Mouse (Mus musculus) brain, embryonic 14.5 days (tissue): Measurements from ENCODE around the gene Ctdsp1. TPM values are rescaled to one million over a fixed set of nuclear protein-coding genes. Genes with fewer than 3 reads are reported as not detected.

Source experiments
- DNase-seq: peaks from one replicate; pipeline ENCODE4 v3.0.0-alpha.2; 2011; ENCODE audit warnings: low read depth
- CTCF ChIP-seq: fragments of 200-500 bp; IDR thresholded peaks from 2 replicates; pipeline ENCODE4 v1.5.1; 2012; ENCODE audit warnings: inconsistent platforms, mild to moderate bottlenecking, moderate library complexity, borderline replicate concordance; ENCODE audit not compliant: insufficient read depth, insufficient read length; ENCODE audit errors: extremely low read depth
- POLR2A ChIP-seq: fragments of 200-500 bp; IDR thresholded peaks from 2 replicates; pipeline ENCODE4 v1.6.1; 2012; ENCODE audit warnings: mild to moderate bottlenecking, inconsistent platforms, borderline replicate concordance; ENCODE audit not compliant: poor library complexity, insufficient read depth, insufficient read length, severe bottlenecking; ENCODE audit errors: extremely low read depth
- polyA plus RNA-seq: library from polyadenylated mRNA; depleted of rRNA; stranded (reverse); fragments of >200 nt; gene quantifications from 2 replicates; pipeline ENCODE4 v1.2.3, GENCODE M21; 2012

The Ctdsp1 gene
- polyA plus RNA-seq, 1 experiment: 34.3 TPM

DNA sequence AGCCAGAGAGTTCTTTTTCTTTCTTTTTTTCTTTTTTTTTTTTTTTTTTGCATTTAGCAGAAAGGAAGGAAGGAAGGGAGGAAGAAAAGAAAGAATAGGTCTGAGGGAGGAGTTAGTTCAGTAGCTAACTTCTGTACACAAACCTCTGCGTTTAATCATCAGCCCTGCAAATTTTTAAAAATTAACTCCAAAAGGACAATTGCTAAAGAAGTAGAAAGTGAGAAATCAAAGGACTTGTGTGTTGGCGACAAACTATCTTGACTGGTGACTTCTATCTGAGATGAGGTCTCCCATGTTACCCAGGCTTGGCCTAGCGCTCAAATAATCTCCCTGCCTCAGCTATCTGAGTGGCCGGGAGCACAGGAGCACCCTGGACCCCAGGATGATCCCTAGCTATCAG, 12.9 kb downstream of the Ctdsp1 start:
- TF ChIP-seq CTCF (no peak), POLR2A (no peak)
- no peak for DNase-seq

DNA sequence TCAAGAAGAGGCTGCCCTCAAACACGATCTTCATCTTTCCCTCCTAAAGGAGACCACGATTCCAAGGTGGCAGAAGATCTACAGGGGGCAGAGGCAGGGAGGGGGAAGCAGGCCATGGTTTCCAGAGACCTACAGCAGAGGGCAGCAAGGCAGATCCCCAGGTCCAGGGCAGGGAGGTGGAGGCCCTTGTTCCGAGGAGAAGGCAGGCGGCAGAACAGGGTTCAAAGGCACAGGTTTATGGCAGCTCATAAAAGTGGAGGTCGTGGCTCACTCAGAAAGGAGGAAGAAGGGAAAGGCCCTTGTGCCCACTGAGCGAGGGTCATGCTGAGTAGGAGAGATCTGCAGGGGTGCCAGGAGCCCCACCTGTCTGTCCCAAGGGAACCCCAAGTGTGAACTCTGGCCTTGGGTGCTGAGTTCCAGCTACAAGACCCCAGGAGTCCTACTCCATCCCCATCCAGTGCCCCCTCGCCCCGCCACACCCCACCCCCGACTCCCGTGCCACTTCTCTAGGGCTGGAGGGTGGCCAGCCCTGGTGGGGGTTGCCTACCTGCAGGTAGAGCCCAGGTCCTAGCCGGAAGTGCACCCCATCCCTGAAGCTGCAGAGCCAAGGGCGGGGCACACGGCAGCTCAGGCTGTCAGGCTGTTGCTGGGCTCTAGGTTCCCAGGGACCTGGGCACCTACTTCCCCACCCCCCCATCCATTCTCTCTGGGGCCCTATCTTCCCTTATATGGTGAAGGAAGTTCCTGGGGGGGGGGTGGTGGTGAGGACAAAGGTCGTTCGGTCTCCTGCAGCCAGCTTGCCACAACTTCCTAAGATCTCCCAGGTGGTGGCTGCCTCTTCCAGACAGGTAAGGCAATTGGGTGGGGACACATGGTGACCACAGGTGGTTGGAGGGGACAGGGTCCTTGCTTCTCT, 17.5 kb downstream of the Ctdsp1 start, which contains the start of gene Vil1:
Gene Vil1, plus strand, starts transcription at position 788 of the 916 bp plus-strand sequence.
- TF ChIP-seq CTCF (no peak), POLR2A (no peak)
- no peak for DNase-seq

DNA sequence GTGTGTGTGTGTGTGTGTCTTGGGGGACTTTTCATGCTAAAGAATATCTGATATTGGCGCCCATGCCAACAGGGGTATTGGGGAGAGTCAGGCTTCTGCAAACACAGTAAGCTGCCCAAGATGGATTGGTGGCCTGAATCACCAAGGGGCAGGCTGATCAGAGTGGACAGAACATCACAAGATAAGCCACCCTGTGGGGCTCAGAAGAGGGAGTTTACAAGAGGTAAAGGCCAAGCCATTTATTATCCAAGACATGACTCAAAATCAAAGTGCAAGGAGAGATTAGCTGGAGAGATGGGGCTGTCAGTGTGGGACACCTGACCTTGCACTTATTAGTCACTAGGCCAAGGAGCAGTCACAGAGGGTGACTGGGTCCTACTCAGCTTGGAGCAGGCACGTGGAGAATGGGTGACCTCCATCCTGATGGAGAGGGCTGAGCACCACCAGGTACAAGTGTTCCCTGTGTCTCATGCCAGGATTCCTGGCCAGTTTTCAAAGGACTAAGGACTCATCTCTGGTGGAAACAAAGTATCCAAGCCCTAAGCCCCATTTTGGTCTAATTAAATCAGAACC, 20.5 kb downstream of the Ctdsp1 start:
- no peak for TF ChIP-seq POLR2A
- no peak for TF ChIP-seq CTCF
- no peak for DNase-seq

DNA sequence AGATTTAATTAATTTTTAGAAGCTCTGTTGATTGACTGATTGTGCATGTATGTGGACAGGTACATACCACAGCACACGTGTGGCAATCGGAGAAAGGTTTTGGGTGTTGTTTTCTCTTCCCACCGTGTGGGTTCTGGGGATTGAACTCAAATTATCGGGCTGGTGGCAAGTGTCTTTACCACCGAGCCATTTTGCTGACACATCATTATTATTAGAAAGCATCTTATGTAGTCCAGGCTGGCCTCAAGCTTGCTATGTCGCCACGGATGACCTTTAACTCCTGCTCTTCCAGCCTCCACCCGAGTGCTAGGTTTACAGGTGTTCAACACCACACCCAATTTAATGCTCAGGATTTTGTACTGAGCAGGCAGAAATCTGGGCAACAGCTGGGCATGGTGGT, 21.4 kb downstream of the Ctdsp1 start:
- DNase-seq: no peak
- TF ChIP-seq CTCF: no peak
- TF ChIP-seq POLR2A: no peak

DNA sequence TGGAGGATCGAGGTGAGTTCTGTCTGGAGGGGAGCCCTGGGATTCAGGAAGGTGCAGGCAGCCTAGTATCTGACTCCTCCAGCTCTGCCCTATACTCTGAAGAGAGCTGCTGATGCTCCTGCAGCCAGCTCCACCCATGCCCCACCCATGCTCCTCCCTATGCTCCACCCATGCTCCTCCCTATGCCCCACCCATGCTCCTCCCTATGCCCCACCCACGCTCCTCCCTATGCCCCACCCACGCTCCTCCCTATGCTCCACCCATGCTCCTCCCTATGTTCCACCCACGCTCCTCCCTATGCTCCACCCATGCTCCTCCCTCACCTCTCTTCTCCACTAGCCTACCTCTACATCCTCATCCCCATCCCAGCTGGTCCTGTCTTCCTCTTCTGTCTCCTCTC, 23.8 kb downstream of the Ctdsp1 start:
- TF ChIP-seq POLR2A (no peak), CTCF (no peak)
- DNase-seq: peak; percentile 41

DNA sequence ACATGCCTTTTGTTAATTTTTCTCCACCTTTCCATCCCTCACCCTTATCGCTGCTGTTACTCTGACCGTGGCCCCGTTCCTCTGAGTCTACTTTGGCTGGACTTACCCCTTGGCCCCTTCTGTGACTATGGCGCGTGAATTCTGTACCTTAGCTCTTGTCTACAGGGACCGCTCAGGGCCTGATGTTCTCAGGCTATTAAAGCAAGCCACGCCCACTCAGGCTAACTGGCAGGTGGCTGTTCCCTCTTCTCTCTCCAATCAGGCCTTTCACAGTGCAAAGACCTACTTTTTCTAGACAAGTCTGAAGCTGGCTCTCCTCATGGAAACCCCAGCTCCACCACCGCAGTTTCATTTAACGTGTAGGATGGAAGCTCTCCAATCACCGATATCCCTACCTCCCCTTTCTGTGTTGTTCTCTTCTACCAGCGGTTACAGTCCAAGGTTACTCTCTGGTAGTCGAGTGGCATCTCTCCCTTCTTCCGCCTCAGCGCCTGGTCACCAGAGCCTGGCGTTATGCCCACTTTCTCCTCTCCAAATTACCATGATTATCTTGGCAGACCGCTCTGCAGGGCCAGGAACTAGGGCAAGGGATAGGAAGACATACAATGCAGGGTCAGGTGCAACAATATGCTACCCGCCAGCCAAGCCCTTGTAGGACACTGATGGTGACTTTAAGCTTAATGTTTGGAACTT, 27.6 kb downstream of the Ctdsp1 start:
- DNase-seq: no peak
- TF ChIP-seq POLR2A (no peak), CTCF (no peak)

DNA sequence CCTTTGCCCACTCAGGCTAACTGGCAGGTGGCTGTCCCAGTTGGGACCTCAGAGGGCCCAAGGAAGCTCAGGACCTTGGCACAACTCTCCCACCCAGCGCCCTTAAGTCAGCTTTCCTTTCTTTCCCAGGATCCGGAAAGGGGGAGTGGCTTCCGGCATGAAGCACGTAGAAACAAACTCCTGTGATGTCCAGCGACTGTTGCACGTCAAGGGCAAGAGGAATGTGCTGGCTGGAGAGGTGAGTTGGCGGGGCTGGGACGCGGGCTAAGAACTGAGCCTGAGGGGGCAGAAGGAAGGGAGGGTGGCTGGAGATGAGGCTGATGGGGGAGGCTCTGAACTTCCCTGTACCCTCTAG, 28.1 kb downstream of the Ctdsp1 start:
- TF ChIP-seq CTCF (no peak), POLR2A (no peak)
- no peak for DNase-seq

DNA sequence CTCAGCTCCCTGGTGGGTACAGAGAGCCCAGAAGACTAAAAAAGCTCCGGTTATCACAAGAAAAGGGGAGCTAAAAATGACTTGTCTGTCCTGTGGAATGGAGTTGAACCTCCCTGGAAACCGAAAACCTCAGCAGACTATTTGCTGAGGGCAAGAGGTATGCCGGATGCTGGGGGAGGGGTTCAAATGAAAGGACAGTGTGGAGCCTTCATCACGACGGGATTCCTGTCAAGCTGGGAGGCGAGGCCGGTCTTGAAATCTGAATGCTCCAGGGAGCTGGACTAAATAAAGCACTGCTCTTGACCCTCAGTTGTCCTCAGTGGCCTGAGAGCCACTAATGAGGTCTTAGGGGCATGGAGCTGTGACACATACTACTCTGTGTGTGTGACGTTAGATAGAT, 31.8 kb downstream of the Ctdsp1 start:
- no peak for TF ChIP-seq CTCF
- TF ChIP-seq POLR2A: no peak
- no peak for DNase-seq

DNA sequence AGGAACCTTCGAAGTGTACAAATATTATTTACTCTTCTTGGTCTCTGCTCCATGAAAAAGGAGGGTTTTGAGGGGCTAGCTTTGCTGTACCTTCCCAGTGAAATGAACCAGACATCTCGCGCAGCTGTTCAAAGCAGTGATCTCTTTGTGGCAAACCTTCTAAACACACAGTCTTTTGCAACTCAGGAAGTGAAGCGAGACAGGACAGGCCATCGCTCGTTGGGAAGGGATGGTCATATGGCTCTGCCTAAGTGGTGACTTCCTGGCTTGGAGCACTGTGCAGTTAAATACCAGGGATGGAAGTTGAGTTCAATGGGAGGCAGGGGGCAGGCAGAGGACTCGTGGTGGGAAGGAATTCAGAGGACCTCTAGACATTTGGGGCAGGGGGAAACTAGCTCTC, 34.5 kb downstream of the Ctdsp1 start:
- no peak for TF ChIP-seq POLR2A
- no peak for TF ChIP-seq CTCF
- DNase-seq: no peak

DNA sequence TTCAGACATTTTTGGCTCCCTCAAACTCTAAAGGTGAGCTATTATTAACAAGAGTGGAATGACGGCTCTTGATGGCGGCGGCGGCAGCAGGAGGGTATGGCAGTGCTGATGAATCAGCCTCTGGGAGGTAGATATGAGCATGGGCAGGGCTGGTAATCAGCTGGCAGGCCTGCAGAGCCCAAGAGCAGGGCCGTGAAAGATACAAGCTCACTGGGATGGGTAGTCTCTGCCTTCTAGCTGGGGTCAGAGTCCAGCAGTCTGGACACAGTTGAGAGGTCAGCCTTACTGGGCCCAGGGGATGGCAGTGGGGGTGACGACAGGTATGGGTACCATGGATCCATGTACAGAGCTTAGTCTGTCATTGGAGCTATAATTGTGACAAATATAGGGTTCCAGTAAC, 41.9 kb downstream of the Ctdsp1 start:
- TF ChIP-seq CTCF: no peak
- no peak for TF ChIP-seq POLR2A
- DNase-seq: no peak

DNA sequence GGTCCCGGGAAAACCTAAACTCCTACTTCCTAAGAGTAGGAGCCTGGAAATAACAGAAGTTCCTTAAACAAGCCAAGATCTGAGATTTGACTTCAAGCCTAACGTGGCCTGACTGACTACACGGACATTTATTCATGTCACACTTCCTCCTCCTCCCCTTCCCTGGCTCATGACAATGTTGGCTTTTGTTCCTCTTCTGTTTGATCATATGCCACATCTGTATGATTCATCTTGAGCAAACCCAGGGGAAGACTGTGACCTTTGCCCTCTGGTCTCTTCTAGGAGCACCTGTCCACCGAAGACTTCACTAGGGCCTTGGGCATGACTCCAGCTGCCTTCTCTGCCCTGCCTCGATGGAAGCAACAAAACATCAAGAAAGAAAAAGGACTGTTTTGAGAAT, 43.3 kb downstream of the Ctdsp1 start:
- no peak for DNase-seq
- TF ChIP-seq POLR2A (no peak), CTCF (no peak)

DNA sequence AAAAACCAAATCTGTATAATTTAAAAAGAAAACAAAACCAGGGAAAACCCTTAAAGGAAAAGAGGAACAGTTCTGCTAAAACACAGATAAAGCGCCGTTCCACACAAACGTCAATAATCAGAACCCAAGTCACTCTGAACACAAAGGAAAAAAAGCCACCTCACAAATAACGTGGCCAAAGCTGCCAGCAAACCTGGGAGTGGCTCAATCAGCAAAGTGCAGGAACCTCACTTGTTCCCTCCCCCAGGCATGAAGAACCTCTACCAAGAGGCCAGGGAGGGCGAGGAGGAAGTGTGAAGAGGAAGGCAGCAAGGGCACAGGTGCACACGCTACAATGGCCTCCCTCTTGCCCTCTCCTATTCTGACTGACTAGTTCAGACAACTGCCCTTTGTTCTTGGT, 44.3 kb downstream of the Ctdsp1 start:
- TF ChIP-seq POLR2A: no peak
- TF ChIP-seq CTCF: no peak
- no peak for DNase-seq

DNA sequence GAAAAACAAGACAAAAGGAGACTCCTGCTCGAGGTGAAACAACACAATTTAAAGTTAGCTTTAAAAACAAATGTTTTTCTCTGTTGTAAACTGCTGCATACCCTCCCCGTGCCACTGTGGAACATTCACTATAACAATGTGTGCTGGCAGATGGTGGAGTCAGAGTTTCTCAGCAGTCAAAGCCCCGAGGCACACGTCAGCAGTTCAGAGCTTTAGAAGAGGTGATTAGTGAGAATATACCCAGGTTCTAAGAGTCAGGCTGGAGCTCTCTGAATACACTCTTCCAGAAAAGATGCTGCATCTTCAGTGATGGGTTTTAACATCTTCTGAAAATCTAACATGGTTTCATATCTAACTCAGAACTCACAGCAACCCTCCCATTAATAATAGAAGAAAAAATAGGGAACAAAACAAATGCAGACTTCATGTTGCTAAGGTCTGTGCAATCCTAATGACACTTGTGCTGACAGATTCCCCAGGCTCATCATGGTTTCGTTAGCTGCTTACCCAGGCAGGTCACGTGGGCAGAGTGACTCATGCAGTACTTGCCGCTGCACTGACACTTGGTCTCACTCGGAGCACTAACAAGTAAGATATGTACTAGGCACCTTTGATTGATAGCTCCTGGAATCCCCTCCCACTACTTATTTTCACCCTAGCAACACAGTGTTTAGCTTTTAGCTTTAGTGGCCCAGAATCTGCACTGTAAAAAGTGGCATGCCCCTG, 46.6 kb downstream of the Ctdsp1 start:
- peak; percentile 18 for DNase-seq
- TF ChIP-seq POLR2A (no peak), CTCF (no peak)

DNA sequence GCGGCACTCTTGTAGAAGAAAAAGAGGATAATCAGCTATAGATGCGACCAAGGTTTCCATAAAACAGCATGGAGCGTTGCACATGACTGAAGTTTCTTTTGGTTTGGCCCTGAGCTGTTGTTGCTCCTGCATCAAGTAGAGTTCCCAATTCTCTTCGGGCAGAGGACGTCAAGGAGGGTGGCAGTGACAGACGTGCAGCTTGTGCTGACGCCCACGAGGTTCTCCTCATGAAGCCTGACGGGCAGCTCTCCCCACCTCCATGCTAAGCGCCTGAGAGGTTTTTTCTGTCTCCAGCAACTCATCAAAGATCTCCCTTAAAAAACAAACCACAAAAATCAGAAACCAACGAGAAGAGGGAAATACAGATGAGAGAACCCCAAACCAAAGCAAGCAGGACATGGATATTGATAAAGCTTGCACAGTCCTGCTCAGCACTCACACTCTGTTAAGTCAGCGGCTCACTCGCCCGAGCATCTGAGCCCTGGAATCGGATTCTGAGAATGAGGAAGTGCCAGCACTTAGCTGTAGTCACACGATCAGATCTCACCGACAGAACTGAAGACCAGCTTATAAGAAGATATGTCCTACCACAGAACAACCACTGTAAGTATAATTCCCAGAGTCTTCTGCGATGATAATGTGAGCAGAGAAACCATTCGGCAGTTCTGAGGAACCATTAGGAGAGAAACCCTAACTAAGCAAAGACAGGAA, 48.0 kb downstream of the Ctdsp1 start:
- no peak for TF ChIP-seq CTCF
- no peak for TF ChIP-seq POLR2A
- no peak for DNase-seq
